Mouse (Mus musculus) lung, postnatal 4 days (tissue): ENCODE results near the gene Rpl31.

ENCODE experiments used
- DNase-seq, 2 experiments: peaks; one replicate each; pipeline ENCODE4 v3.0.0; 2021

The Rpl31 gene

DNA sequence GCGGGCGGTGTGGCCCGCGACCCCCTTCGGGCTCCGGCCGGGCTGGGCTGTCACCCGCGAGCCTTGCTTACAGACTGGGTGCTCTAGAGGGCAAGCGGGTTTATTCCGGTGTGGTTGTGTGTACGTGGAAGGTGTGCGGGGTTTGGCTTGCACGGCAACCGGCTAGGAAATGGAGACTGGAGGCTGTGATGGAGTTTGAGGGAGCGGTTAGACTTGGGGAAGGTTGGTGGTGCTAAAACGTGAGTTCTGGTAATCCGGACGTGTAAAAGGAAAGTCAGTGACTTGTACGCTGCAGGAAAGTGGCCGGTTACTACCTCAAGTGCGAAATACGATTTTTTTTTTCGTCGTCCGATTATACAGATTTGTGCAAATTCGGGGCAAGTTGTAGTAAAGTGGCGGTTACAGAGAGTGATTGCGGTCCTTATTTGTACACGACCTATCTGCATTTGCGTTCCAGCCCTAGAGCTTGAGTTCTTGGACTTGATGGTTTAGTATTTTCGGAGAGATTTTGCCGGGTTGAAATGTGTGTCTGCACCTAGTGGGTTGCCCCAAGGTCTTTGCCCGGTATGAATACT is 712 bp downstream of the Rpl31 start:
- DNase-seq: peak in 1 of 2 experiments; percentile 23

DNA sequence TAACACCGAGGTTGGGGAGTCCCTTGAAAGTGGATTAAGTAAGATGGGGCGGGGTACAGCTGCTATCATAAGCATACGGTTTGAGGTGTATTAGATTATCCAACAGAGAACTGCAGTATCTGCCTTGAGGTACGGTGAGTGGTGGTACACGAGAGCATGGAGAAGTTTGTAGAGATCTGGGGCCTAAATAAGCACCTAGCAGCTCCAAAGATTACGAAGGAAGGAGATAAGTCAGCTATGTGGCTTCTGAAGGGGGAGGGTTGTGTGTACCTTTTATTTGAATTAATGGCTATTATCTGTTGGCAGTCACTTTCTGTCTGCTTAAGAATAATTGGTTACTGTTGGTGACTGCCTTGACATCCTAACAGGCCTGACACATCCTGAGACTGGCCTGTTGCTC is 2.8 kb downstream of the Rpl31 start:
- DNase-seq: no peak

GRCm38 (mm10) chr1:39372220-39372843 is 4.7 kb downstream of the Rpl31 start:
- DNase-seq: no peak

DNA sequence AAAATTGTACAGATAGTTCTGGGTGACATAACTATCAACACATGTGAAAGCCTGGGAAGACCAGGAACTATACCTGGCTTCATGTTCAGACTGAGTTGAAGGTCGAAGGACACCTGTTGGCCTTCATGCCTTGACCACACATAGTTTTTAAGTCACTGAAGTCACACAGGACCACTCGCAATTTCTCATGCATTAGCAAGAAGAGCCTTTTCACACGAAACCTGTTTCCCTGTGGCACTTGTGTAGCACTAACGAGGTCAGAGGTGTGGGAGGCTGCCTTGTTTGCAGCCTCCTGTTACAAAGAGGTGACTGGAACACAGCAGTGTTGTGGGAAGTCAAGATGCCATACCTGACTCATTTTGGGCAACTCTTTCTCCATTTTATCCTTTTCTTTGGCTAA is 5.7 kb downstream of the Rpl31 start:
- DNase-seq: no peak

- no peak for DNase-seq
Measured at GRCm38 (mm10) chr1:39374231-39374809, 6.7 kb downstream of the Rpl31 start.

DNA sequence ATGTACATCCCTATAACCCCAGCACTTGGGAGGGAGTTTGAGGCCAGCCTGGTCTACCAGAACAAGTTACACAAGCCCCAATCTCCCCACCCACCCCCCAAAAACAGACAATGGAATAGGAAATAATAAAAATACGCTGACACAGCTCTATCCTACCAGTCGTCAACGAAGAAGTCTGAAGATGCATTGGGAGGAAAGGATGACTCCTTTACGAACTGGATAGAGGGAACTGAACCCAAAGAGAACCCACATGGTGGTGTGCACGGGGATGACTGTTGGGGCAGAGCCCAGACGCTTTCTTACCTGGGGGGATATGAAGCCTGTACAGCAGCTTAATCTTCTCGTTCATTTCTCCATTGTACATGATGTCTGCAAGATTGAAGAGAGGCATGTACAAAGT is 8.5 kb downstream of the Rpl31 start:
- DNase-seq: no peak

DNA sequence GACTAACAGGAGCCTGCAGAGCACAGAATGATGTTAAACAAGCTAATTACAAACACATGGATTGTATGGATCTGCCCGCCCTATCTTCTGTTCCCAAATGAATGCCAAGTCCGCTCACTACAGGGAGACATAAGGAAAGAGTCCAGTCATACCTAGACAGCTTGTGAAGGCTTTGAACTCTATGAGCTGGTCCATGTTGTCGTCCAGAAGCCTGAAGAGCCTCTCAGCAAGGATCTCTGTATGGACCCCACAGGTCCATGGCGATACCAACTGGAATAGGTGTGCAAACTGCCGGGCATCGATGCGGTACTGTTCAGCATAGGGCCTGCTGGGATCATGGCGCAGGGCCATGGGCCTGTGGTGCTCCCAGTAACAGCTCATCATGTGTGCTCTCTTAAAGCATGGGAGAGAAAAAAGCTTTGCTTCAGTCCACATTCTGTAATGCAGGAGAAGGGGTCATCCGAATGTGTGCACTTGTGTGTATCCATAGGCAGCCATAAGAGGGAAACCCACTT is 9.1 kb downstream of the Rpl31 start:
- no peak for DNase-seq

DNA sequence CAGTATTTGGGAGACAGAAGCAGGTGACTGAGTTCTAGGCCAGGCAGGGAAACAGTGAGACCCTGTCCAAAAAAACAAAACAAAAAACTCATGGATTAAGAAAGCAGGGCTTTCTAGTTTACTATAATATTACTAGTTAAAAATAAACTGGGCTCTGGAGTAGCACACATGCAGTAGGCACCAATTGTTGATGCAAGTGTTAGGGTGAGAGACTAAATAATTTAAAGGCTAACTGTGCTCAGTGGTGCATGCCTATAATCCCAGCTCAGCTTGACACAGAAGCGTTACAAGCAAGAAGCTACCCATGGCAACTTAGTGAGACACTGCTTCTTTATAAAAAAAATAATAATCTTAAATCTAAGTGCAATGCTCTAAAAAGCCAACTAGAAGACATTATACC is 10.9 kb downstream of the Rpl31 start:
- no peak for DNase-seq

GRCm38 (mm10) chr1:39379021-39379420 is 11.4 kb downstream of the Rpl31 start:
- DNase-seq: peak in 1 of 2 experiments; percentile 52

GRCm38 (mm10) chr1:39381017-39381416 is 13.4 kb downstream of the Rpl31 start:
- no peak for DNase-seq

DNA sequence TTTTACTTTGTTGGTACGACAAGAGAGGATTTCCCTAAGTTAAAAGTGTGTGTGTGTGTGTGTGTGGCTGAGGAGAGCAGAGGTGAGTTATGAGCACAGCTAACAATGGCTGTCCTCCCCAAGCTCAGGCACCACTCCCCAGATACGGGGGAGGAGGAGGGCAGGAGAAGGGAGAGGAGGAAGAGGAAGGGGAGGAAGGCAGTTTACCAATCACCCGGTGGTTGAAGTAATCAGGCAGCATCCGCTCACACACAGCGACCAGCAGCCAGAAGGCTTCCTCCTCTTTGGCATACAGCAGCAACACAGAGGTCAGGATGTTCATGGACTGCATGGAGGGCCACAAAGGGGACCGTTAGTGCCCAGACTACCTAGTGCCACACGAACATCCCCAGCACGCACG is 17.3 kb downstream of the Rpl31 start:
- DNase-seq: no peak

GRCm38 (mm10) chr1:39386456-39386855 is 18.8 kb downstream of the Rpl31 start:
- DNase-seq: no peak

GRCm38 (mm10) chr1:39387497-39387896 is 19.9 kb downstream of the Rpl31 start:
- DNase-seq: no peak

- no peak for DNase-seq
Measured at GRCm38 (mm10) chr1:39388163-39388562, 20.5 kb downstream of the Rpl31 start.

DNA sequence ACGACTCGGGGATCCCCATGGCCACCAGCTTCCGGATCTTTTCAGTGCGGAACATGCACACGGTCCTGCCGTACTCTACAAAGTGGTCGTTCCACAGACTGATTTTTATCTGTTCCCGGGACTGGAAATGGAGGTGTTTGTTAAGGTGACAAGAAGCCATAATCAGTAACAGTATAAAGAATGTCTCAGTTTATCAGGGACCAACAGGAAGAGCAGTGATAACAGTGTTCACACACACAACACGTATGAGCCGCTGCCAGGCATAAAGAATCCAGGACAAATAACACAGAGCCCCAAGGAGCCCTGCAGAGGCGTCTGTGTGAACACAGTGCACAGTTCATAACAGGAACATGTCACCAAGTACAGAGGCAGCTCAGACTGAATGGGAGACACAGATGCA is 21.7 kb downstream of the Rpl31 start:
- DNase-seq: no peak

DNA sequence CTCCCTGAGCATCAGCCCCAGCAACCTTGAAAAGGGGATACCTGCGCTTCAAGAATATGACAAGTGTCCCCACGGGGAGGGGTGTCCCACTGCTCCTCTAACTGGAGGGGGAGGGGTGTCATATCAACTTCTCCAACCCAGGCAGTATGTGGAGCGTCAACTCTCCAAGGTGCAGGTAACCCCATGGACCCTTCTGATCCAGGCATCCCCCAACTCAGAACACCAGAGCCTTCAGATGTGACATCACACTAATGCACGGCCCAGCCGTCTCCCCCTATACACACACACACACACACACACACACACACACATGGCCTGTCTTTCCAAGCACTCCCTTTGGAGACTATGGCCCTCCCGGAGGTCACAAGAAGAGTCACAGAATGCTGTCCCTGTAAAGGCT is 24.0 kb downstream of the Rpl31 start:
- no peak for DNase-seq

DNA sequence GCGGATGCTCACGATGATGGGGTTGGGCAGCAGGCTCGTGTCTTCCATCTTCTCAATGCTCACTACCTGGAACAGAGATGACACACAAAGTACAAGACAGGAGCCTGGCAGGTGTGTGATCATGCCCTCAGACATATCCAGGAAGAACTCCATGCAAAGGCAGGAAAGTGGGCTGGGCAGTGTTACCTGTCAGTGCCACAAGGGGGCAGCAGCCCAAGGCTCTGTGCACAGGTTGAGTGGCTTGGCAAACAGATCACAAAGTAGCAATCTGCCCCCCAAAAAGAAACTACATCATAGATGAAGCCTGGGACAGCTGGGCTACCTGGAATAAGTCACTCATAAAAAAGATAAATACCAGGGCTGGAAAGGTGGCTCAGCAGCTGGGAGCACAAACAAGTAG is 24.5 kb downstream of the Rpl31 start:
- DNase-seq: peak; percentile 78 to 85

- peak; percentile 23 to 55 for DNase-seq
Measured at GRCm38 (mm10) chr1:39393217-39393867, 25.7 kb downstream of the Rpl31 start.

GRCm38 (mm10) chr1:39394096-39394495 is 26.5 kb downstream of the Rpl31 start:
- peak; percentile 20 to 59 for DNase-seq

DNA sequence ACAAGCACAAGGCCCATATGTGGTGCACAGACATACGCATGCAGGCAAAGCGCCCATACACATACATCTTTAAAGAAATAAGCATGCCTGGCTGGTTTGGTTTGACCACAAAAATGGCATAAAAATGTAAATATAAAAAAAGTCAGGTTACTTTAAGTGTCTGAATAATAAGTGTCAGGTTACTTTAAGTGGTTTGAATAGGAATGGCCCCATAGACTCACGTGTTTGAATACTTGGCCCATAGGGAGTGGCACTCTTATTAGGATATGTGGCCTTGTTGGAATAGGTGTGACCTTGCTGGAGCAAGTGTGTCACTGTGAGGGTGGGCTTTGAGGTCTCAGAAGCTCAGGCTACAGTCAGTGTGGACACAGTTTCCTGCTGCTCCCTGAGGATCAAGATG is 27.0 kb downstream of the Rpl31 start:
- DNase-seq: no peak

DNA sequence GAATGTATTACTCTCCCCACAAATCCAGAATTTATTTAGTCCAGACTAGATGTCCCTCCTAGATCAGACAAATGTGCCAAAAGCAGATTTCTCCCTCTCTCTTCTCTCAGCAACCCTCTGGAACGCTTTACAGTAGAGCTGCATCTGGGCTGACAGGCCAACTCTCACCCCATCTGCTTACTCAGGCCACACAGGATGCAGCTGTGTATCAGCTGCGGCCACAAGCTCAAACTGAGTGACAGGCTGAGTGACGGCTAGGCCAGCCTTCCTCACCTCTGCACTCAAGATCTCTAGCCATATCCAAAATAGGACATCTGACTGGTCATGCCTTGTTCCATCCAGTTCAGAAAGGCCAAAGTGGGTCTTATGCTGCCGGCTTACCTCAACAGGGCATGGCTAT is 28.7 kb downstream of the Rpl31 start:
- peak in 1 of 2 experiments; percentile 56 for DNase-seq

DNA sequence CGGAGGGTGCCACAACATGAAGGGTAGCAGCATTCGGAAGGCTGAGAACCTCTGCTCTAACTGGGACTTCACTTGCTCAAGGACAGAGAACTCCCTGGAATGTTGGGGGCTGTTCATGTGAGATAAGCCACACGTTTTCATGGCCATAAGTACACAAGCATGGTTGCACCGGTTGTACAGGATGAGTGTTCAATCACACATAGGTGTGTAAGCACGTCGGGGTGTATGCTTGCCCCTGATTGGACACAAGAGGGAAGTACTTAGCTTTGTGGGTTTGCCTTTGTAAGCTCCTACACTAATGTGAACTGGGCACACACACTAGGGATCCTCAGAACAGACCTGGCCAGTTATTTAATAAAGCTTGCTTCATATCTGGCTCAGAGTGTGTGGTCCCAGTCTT is 30.6 kb downstream of the Rpl31 start:
- no peak for DNase-seq

GRCm38 (mm10) chr1:39399228-39399627 is 31.6 kb downstream of the Rpl31 start:
- DNase-seq: peak in 1 of 2 experiments; percentile 26

- DNase-seq: no peak
Measured at GRCm38 (mm10) chr1:39400173-39400572, 32.5 kb downstream of the Rpl31 start.
